Mouse (Mus musculus): ENCODE measurements around the gene Sh3gl3. TPM values are rescaled to one million over a fixed set of nuclear protein-coding genes. Genes with fewer than 3 reads are reported as not detected.

The Sh3gl3 gene
- polyA plus RNA-seq, 1 experiment from 2014 or later, result 3.6 TPM

DNA sequence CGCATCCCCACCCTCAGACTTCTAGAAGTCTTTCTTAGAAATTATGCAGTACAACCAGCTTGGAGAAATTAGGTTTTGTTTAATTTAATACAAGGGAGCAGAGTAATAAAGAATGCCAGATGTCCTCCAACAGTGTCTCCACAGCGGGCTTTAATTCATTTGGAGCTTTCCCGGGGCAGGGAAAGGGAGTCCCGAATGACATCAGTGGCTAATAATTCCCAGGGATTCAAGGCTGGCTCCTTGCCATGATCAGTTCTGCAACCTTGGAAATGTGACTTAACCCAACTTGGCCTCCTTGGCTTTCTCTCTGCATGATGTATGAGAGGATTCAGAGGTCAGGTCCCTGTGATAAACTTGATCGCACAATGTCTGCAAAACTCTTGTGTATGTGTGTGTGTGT lies 3.7 kb downstream of the Sh3gl3 start:
- no peak overlapping the region for H3K9ac ChIP-seq
- no peak overlapping the region for H3K27ac ChIP-seq (ENCODE audit: low read depth)
- no peak for TF ChIP-seq CTCF (IDR thresholded peaks at IDR 0.05; ENCODE audit: low read depth)
- H3K9me3 ChIP-seq (ENCODE audit: low read depth, low read length), result no peaks in the 10 kb centered on the region
- no peaks in the 10 kb centered on the region for H3K36me3 ChIP-seq (ENCODE audit: insufficient read depth)
- ATAC-seq (ENCODE audit: insufficient read depth) (no peak), DNase-seq (peak; percentile 21)
- H3K4me3 ChIP-seq (ENCODE audit: low read depth, low read length), result no peak overlapping the region
- H3K27me3 ChIP-seq (ENCODE audit: insufficient read depth, low read length), result peaks cover 6% of the 10 kb centered on the region; the same call in 1 of the 2 replicates
- WGBS, result 67% methylated on average over 5 of the region's 5 CpGs
- no peak overlapping the region for H3K4me2 ChIP-seq
- no peaks in the 10 kb centered on the region for H3K4me1 ChIP-seq (ENCODE audit: insufficient read depth)

DNA sequence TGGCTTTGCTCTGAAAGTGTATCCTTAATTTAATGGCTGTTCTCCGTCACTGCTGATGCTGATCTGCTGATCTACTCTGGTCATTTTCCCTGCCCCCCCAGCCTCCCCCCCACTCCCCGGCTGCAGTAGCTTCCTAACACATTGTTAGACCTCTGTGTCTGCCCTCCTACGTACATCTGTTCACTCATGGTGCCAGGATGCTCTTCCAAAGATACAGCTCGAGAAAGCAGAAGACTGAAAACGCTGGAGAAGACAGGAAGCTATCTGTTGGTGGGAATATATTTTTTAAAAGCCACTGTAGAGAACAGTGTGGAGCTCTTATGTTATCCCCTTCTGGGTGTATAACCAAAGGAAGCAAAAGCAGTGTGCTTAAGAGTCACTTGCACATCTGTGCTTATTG lies 7.3 kb downstream of the Sh3gl3 start:
- H3K27ac ChIP-seq (ENCODE audit: low read depth), result no peak overlapping the region
- no peaks in the 10 kb centered on the region for H3K36me3 ChIP-seq (ENCODE audit: insufficient read depth)
- H3K9me3 ChIP-seq (ENCODE audit: low read depth, low read length), result no peaks in the 10 kb centered on the region
- H3K27me3 ChIP-seq (ENCODE audit: insufficient read depth, low read length), result no peaks in the 10 kb centered on the region
- DNase-seq (no peak), ATAC-seq (ENCODE audit: insufficient read depth) (no peak)
- no peak overlapping the region for H3K9ac ChIP-seq
- 72% methylated on average over 5 of the region's 5 CpGs for WGBS
- no peak overlapping the region for H3K4me2 ChIP-seq
- TF ChIP-seq CTCF (IDR thresholded peaks at IDR 0.05; ENCODE audit: low read depth), result no peak
- H3K4me1 ChIP-seq (ENCODE audit: insufficient read depth), result no peaks in the 10 kb centered on the region; the same call in 1 of the 2 replicates
- H3K4me3 ChIP-seq (ENCODE audit: low read depth, low read length), result no peak overlapping the region

- WGBS, result 21% methylated on average over 2 of the region's 2 CpGs
- no peak for TF ChIP-seq CTCF (IDR thresholded peaks at IDR 0.05; ENCODE audit: low read depth)
Measured at GRCm38 (mm10) chr7:82182781-82183180, 9.1 kb downstream of the Sh3gl3 start.

DNA sequence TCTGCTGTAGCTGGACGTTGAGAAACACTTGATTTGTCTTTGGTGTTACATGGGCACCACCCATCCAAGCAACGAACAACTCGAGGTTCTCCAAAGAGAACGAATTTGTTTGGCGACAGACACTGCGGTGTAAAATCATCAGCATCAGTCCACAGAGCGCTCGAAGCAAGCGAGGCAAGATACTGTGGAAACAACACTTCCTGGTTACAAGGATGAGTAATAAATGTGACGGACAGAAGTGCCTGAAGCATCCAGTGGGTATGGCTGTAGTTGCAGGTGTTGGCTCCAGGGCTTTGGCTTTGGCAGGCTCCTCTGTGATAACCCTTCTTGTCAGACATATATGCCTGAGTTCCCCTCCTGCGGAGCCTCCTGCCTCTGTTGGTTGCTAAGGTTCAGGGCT lies 18.0 kb downstream of the Sh3gl3 start:
- H3K4me1 ChIP-seq (ENCODE audit: insufficient read depth), result no peaks in the 10 kb centered on the region
- WGBS, result 79% methylated on average over 11 of the region's 11 CpGs
- H3K27ac ChIP-seq (ENCODE audit: low read depth), result no peak overlapping the region
- TF ChIP-seq CTCF (IDR thresholded peaks at IDR 0.05; ENCODE audit: low read depth), result no peak
- H3K9me3 ChIP-seq (ENCODE audit: low read depth, low read length), result no peaks in the 10 kb centered on the region
- no peaks in the 10 kb centered on the region for H3K36me3 ChIP-seq (ENCODE audit: insufficient read depth)
- DNase-seq, result no peak
- no peak overlapping the region for H3K9ac ChIP-seq
- H3K4me3 ChIP-seq (ENCODE audit: low read depth, low read length), result no peak overlapping the region
- ATAC-seq (ENCODE audit: insufficient read depth), result no peak
- no peak overlapping the region for H3K4me2 ChIP-seq
- H3K27me3 ChIP-seq (ENCODE audit: insufficient read depth, low read length), result no peaks in the 10 kb centered on the region

More at GRCm38 (mm10) chr7:82182781-82183180, 9.1 kb downstream of the Sh3gl3 start:
- no peak overlapping the region for H3K4me2 ChIP-seq
- H3K9ac ChIP-seq, result no peak overlapping the region
- no peaks in the 10 kb centered on the region for H3K27me3 ChIP-seq (ENCODE audit: insufficient read depth, low read length)
- H3K4me1 ChIP-seq (ENCODE audit: insufficient read depth), result no peaks in the 10 kb centered on the region; the same call in 1 of the 2 replicates
- peak; percentile 16 for DNase-seq
- H3K36me3 ChIP-seq (ENCODE audit: insufficient read depth), result no peaks in the 10 kb centered on the region
- no peaks in the 10 kb centered on the region for H3K9me3 ChIP-seq (ENCODE audit: low read depth, low read length)
- H3K4me3 ChIP-seq (ENCODE audit: low read depth, low read length), result no peak overlapping the region
- ATAC-seq (ENCODE audit: insufficient read depth), result no peak
- no peak overlapping the region for H3K27ac ChIP-seq (ENCODE audit: low read depth)

- Histone ChIP-seq H3K4me2 (no peak overlapping the region), H3K9ac (no peak overlapping the region), H3K27me3 (ENCODE audit: insufficient read depth, low read length) (no peaks in the 10 kb centered on the region), H3K4me3 (ENCODE audit: low read depth, low read length) (no peak overlapping the region), H3K9me3 (ENCODE audit: low read depth, low read length) (no peaks in the 10 kb centered on the region), H3K4me1 (ENCODE audit: insufficient read depth) (no peaks in the 10 kb centered on the region), H3K36me3 (ENCODE audit: insufficient read depth) (no peaks in the 10 kb centered on the region), H3K27ac (ENCODE audit: low read depth) (no peak overlapping the region)
- 39% methylated on average over 4 of the region's 4 CpGs for WGBS
- TF ChIP-seq CTCF (IDR thresholded peaks at IDR 0.05; ENCODE audit: low read depth), result no peak
- DNase-seq, result peak; percentile 18
- no peak for ATAC-seq (ENCODE audit: insufficient read depth)
Measured at GRCm38 (mm10) chr7:82192512-82192911, 18.9 kb downstream of the Sh3gl3 start.

GRCm38 (mm10) chr7:82203111-82203510 lies 29.5 kb downstream of the Sh3gl3 start:
- ATAC-seq (ENCODE audit: insufficient read depth) (no peak), DNase-seq (no peak)
- H3K4me2 ChIP-seq, result no peak overlapping the region
- H3K27me3 ChIP-seq (ENCODE audit: insufficient read depth, low read length), result no peaks in the 10 kb centered on the region
- no peak overlapping the region for H3K4me3 ChIP-seq (ENCODE audit: low read depth, low read length)
- H3K9ac ChIP-seq, result no peak overlapping the region
- TF ChIP-seq CTCF (IDR thresholded peaks at IDR 0.05; ENCODE audit: low read depth), result no peak
- peaks cover 10% of the 10 kb centered on the region; the same call in 1 of the 2 replicates for H3K4me1 ChIP-seq (ENCODE audit: insufficient read depth)
- 36% methylated on average over 7 of the region's 7 CpGs for WGBS
- H3K27ac ChIP-seq (ENCODE audit: low read depth), result no peak overlapping the region
- no peaks in the 10 kb centered on the region for H3K36me3 ChIP-seq (ENCODE audit: insufficient read depth)
- H3K9me3 ChIP-seq (ENCODE audit: low read depth, low read length), result no peaks in the 10 kb centered on the region

DNA sequence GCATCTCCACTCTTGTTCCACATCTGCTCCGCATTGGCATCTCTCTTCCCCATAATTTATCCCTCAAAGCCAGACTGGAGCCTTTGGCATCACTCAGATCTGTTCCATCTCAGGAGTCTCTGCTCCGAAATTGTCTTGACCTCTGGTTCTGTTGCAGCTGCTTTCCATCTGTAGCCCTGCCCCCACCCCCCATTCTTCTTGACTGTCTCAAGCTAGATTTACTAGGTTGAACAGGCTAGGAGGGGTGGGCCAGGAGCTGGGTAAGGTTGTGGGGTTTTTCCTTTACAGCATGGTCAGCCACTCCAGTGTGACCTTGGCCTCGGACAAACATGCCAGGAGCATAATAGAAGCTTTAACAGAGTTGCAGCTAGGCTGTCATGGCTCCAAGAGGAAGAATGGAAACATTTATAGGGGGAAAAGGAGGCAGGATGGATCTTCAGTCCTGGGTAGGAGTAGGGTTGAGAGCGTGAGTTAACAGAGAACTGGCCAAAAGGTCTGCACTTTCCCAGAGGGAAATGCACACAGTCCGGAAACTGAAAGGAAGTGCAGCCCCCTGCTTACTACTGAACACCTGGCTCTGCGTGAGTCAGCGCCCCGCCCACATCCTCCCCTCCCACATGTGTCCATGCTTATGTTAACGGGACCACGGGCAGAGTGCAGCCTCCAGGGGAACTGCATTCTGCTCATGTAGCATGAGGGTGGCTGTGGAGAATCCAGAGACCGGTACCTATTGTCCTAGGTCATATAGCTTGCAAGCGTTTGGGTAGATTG lies 30.6 kb downstream of the Sh3gl3 start:
- no peak for TF ChIP-seq CTCF (IDR thresholded peaks at IDR 0.05; ENCODE audit: low read depth)
- H3K9me3 ChIP-seq (ENCODE audit: low read depth, low read length), result no peaks in the 10 kb centered on the region
- peak overlapping the region; percentile 13; the same call in 1 of the 2 replicates for H3K27ac ChIP-seq (ENCODE audit: low read depth)
- no peak overlapping the region for H3K4me3 ChIP-seq (ENCODE audit: low read depth, low read length)
- no peak overlapping the region for H3K9ac ChIP-seq
- ATAC-seq (ENCODE audit: insufficient read depth), result peak; percentile 58; the same call in 1 of the 2 replicates
- peaks cover 10% of the 10 kb centered on the region; the same call in 1 of the 2 replicates for H3K4me1 ChIP-seq (ENCODE audit: insufficient read depth)
- WGBS, result 20% methylated on average over 12 of the region's 12 CpGs
- H3K27me3 ChIP-seq (ENCODE audit: insufficient read depth, low read length), result no peaks in the 10 kb centered on the region
- H3K36me3 ChIP-seq (ENCODE audit: insufficient read depth), result no peaks in the 10 kb centered on the region
- peak; percentile 59 for DNase-seq
- peak overlapping the region; percentile 8; the same call in 1 of the 2 replicates for H3K4me2 ChIP-seq
